8 mouse cellular contexts compared by ENCODE assay signal in genomic region chr7:121596401-121596800, GRCm38 (mm10).
DNase-seq lines count a peak whose midpoint lies in the region; ATAC-seq and TF ChIP-seq lines count a peak whose summit lies in the region.

No protein-coding gene starts in this region.

- intact Hi-C loops in heart, postnatal 10 days (cut with DNase I), result no loop called here
- intact Hi-C loops in heart, adult 2 months (cut with DNase I), result no loop called here

- H3K4me3 ChIP-seq in heart, adult 2 months, result no peak overlapping the region
- H3K4me3 ChIP-seq in midbrain, embryonic 10.5 days, result no peak overlapping the region
- H3K4me3 ChIP-seq in midbrain, embryonic 11.5 days (ENCODE audit: low read depth, low read length), result no peak overlapping the region

- no peaks in the 10 kb centered on the region for H3K4me1 ChIP-seq in heart, adult 2 months (ENCODE audit: control insufficient read depth, insufficient read depth, low read length)
- no peaks in the 10 kb centered on the region for H3K4me1 ChIP-seq in midbrain, embryonic 10.5 days
- no peaks in the 10 kb centered on the region for H3K4me1 ChIP-seq in midbrain, embryonic 11.5 days (ENCODE audit: control insufficient read depth, insufficient read depth, low read length)

- no peak overlapping the region for H3K9ac ChIP-seq in heart, adult 2 months (ENCODE audit: low read depth, low read length)
- no peak overlapping the region for H3K9ac ChIP-seq in midbrain, embryonic 11.5 days (ENCODE audit: low read length)

- no peak for TF ChIP-seq POLR2A in heart, adult 2 months (IDR thresholded peaks at IDR 0.05; ENCODE audit: insufficient read depth, low read depth, low read length)
- TF ChIP-seq POLR2A in brain, embryonic 14.5 days (IDR thresholded peaks at IDR 0.05; ENCODE audit: borderline replicate concordance, extremely low read depth, insufficient read depth, insufficient read length, poor library complexity, severe bottlenecking), result no peak

- 56% methylated on average over 3 of the region's 3 CpGs for WGBS in heart, adult 2 months
- 82% methylated on average over 3 of the region's 3 CpGs for WGBS in midbrain, embryonic 10.5 days
- 72% methylated on average over 3 of the region's 3 CpGs for WGBS in midbrain, embryonic 11.5 days

- H3K9me3 ChIP-seq in midbrain, embryonic 10.5 days (replicated peaks), result no peaks in the 10 kb centered on the region
- H3K9me3 ChIP-seq in midbrain, embryonic 11.5 days (ENCODE audit: control insufficient read depth, low read length), result no peaks in the 10 kb centered on the region

- H3K27ac ChIP-seq in heart, adult 2 months, result no peak overlapping the region
- no peak overlapping the region for H3K27ac ChIP-seq in midbrain, embryonic 10.5 days (replicated peaks)
- H3K27ac ChIP-seq in midbrain, embryonic 11.5 days (ENCODE audit: low read depth, low read length), result no peak overlapping the region

- no peak for TF ChIP-seq EP300 in heart, adult 2 months (IDR thresholded peaks at IDR 0.05; ENCODE audit: insufficient read depth, low read depth, low read length)

- DNase-seq in heart, postnatal 10 days, result peak; percentile 41 to 58
- DNase-seq in heart, adult 2 months, result no peak
- peak; percentile 28 for DNase-seq in midbrain, embryonic 10.5 days (ENCODE audit: low spot score)
- DNase-seq in midbrain, embryonic 11.5 days (ENCODE audit: low spot score, missing footprints), result no peak
- DNase-seq in brain, embryonic 14.5 days (ENCODE audit: low read depth), result peak; percentile 40
- peak; percentile 80 for DNase-seq in mesoderm, embryonic 11.5 days (ENCODE audit: low read depth, low spot score)
- DNase-seq in urinary bladder, adult 2 months (ENCODE audit: low spot score), result no peak

- no peaks in the 10 kb centered on the region for H3K36me3 ChIP-seq in heart, adult 2 months (ENCODE audit: control insufficient read depth, insufficient read depth, low read length)
- no peaks in the 10 kb centered on the region for H3K36me3 ChIP-seq in midbrain, embryonic 10.5 days
- H3K36me3 ChIP-seq in midbrain, embryonic 11.5 days (ENCODE audit: control insufficient read depth, insufficient read depth, low read length), result no peaks in the 10 kb centered on the region

- H3K79me2 ChIP-seq in heart, adult 2 months (replicated peaks; ENCODE audit: control insufficient read depth, insufficient read depth, low read length), result no peaks in the 10 kb centered on the region

- ATAC-seq in midbrain, embryonic 11.5 days (ENCODE audit: low FRiP score), result no peak
- ATAC-seq in cerebellum, adult (ENCODE audit: insufficient number of reproducible peaks, low FRiP score, low TSS enrichment), result no peak

- H3K27me3 ChIP-seq in heart, adult 2 months (ENCODE audit: control insufficient read depth, insufficient read depth, low read length), result no peaks in the 10 kb centered on the region
- H3K27me3 ChIP-seq in midbrain, embryonic 10.5 days (ENCODE audit: low read depth, poor library complexity, severe bottlenecking), result no peaks in the 10 kb centered on the region
- no peaks in the 10 kb centered on the region for H3K27me3 ChIP-seq in midbrain, embryonic 11.5 days (ENCODE audit: control insufficient read depth, insufficient read depth, low read length)

- no peak for TF ChIP-seq CTCF in heart, adult 2 months (IDR thresholded peaks at IDR 0.05)
- TF ChIP-seq CTCF in brain, embryonic 14.5 days (IDR thresholded peaks at IDR 0.05; ENCODE audit: borderline replicate concordance, extremely low read depth, insufficient read depth, insufficient read length), result no peak

- no peak overlapping the region for H3K4me2 ChIP-seq in midbrain, embryonic 11.5 days

Comparison
In these comparisons a context has a peak if more than half of its experiments do, and no peak if none do; other contexts are left out.
1. DNase-seq: peak in heart, postnatal 10 days (2 of 2), midbrain, embryonic 10.5 days (single experiment), brain, embryonic 14.5 days (single experiment) and mesoderm, embryonic 11.5 days (single experiment); none in heart, adult 2 months (0 of 2), midbrain, embryonic 11.5 days (single experiment) and urinary bladder, adult 2 months (single experiment).